Mouse (Mus musculus): Measurements from ENCODE around the gene Ncf1. TPM values are rescaled to one million over a fixed set of nuclear protein-coding genes. Genes with fewer than 3 reads are reported as not detected.

The Ncf1 gene
- polyA plus RNA-seq (2015; fragmentation: Nextera tagmentation; extraction: Ambion mirVana), result 4.2 and 6.0 TPM in 2 replicates

DNA sequence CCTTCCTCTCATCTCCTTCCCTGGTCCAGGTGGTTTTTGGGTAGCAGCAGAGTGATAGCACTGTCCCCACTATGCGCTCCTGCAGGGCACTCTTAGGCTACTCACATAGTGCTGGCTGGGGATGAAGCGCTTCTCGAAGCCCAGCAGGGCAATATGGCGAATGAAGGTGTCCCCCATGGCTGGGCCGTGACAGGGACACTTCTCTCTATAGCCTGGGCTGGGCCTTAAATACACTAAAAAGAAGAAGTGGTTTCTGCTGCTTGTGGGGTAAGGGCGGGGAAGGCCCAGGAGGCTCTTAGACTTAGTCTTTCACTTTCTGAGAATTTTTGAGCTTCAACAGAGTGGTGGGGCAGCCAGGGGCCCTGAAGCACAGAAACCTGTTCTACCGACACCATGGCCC is at the start of gene Ncf1:
Gene Ncf1 (minus strand): TSS at position 235 of the 400 bp plus-strand sequence.
- ATAC-seq, result no peak
- H3K36me3 ChIP-seq, result no peaks in the 10 kb centered on the region
- 0 out of 2 replicates have a peak, but pooled peaks cover 17% of the 10 kb centered on the region for H3K4me1 ChIP-seq (replicated peaks)
- no peaks in the 10 kb centered on the region for H3K9me3 ChIP-seq
- 85% methylated on average over 7 of the region's 7 CpGs for WGBS
- H3K27ac ChIP-seq, result no peak within 1 kb of the TSS
- H3K4me2 ChIP-seq (replicated peaks), result no peak within 1 kb of the TSS
- H3K27me3 ChIP-seq (replicated peaks), result no peaks in the 10 kb centered on the region
- no peak within 1 kb of the TSS for H3K4me3 ChIP-seq (replicated peaks)
- H3K9ac ChIP-seq, result no peak within 1 kb of the TSS

DNA sequence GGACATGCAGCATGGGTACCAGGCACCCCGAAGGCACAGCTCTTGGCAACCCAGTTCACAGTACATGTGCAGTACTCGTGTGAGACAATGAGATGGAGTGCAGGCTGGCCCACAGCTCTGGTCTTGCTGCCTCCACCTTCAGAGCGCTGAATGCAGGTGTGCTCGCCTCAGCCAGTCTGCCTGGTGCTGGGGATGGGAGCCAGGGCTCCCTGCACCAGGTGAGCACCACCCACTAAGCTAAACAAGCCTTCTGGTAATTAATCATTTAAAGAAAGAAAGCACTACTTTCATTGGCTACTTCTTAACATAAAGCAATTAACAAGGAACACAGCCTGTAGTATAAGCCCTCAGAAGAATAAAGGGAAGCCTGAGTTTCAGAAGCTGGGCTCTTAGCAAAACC is 47.7 kb upstream of the Ncf1 start:
- WGBS, result 88% methylated on average over 4 of the region's 4 CpGs
- Histone ChIP-seq H3K27ac (no peak overlapping the region), H3K4me2 (replicated peaks) (no peak overlapping the region), H3K4me1 (replicated peaks) (no peaks in the 10 kb centered on the region), H3K9me3 (no peaks in the 10 kb centered on the region), H3K9ac (no peak overlapping the region), H3K36me3 (peaks cover 57% of the 10 kb centered on the region), H3K4me3 (replicated peaks) (no peak overlapping the region), H3K27me3 (replicated peaks) (no peaks in the 10 kb centered on the region)
- ATAC-seq, result no peak

DNA sequence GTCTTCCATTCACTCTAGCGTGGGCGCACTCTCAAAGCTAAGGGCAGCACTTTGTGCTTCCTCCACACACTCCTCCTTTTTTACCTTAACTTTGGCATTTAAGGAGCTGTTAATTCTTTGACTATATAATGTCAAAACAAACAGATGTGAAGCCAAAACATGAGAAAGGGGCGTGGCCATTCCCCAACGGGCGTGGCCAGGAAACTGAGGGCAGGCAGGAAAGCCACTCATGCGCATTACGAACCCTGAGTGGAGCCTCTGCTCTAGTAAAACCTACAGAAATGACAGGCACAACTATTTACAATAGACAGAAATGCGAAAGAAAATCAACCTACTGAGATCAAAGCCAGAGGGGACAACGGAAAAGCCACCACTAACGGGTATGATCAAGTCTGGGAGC is 46.1 kb upstream of the Ncf1 start:
- Histone ChIP-seq H3K27me3 (replicated peaks) (no peaks in the 10 kb centered on the region), H3K4me2 (replicated peaks) (no peak overlapping the region), H3K27ac (no peak overlapping the region), H3K4me3 (replicated peaks) (no peak overlapping the region), H3K9me3 (no peaks in the 10 kb centered on the region), H3K9ac (no peak overlapping the region), H3K36me3 (peaks cover 58% of the 10 kb centered on the region), H3K4me1 (replicated peaks) (no peaks in the 10 kb centered on the region)
- WGBS, result 90% methylated on average over 10 of the region's 10 CpGs
- ATAC-seq, result no peak

- H3K27ac ChIP-seq, result no peak overlapping the region
- no peaks in the 10 kb centered on the region for H3K4me1 ChIP-seq (replicated peaks)
- no peaks in the 10 kb centered on the region for H3K9me3 ChIP-seq
- no peak for ATAC-seq
- 76% methylated on average over 11 of the region's 11 CpGs for WGBS
- H3K4me3 ChIP-seq (replicated peaks), result no peak overlapping the region
- no peak overlapping the region for H3K4me2 ChIP-seq (replicated peaks)
- H3K27me3 ChIP-seq (replicated peaks), result no peaks in the 10 kb centered on the region
- no peak overlapping the region for H3K9ac ChIP-seq
- H3K36me3 ChIP-seq, result peaks cover 60% of the 10 kb centered on the region
Observed at GRCm38 (mm10) chr5:134275021-134275420, 45.6 kb upstream of the Ncf1 start.

GRCm38 (mm10) chr5:134273761-134274160 is 44.3 kb upstream of the Ncf1 start:
- Histone ChIP-seq H3K27me3 (replicated peaks) (no peaks in the 10 kb centered on the region), H3K4me3 (replicated peaks) (no peak overlapping the region), H3K27ac (no peak overlapping the region), H3K36me3 (peaks cover 51% of the 10 kb centered on the region), H3K4me1 (replicated peaks) (no peaks in the 10 kb centered on the region), H3K9me3 (no peaks in the 10 kb centered on the region), H3K9ac (no peak overlapping the region), H3K4me2 (replicated peaks) (no peak overlapping the region)
- WGBS, result 88% methylated on average over 8 of the region's 8 CpGs
- no peak for ATAC-seq

DNA sequence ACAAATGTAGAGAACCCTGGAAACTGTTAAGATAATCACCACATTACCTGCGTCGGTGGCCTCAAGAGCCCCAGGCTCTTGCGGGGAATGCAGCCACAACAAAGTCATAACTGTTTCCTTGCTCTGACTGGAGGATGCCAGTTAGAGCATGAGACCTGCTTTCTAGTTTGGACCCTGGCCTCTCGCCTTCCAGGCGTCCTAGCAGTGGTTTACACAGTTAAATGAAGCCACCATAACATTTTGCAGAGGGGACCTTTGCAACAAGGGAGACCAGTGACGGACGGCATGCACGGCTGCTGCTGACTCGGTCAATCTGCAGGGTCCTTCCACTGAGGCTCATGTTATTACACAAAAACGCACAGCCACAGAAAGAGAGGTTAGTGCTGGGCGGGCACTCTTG is 43.3 kb upstream of the Ncf1 start:
- H3K4me2 ChIP-seq (replicated peaks), result no peak overlapping the region
- peaks cover 47% of the 10 kb centered on the region for H3K36me3 ChIP-seq
- no peaks in the 10 kb centered on the region for H3K27me3 ChIP-seq (replicated peaks)

DNA sequence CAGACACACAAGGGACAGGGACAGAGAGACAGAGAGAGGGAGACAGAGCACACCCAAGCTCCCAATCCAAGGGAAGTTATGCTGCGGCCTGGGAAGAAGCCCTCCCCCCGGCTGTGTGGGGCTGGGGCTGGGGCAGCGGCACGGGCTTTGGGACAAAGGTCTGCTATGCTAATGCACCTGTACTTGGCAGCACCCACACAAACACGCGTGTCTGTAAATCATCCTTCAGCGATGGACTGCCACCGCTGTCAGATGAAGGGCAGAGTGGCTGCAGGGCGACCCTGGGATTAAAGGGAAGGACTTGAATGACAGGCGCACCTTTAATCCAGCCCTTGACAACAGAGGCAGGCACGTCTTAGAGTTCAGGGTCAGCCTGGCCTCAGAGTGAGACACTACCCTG is 42.0 kb upstream of the Ncf1 start:
- H3K4me3 ChIP-seq (replicated peaks), result no peak overlapping the region
- H3K4me1 ChIP-seq (replicated peaks), result no peaks in the 10 kb centered on the region
- WGBS, result 88% methylated on average over 11 of the region's 11 CpGs
- no peak overlapping the region for H3K4me2 ChIP-seq (replicated peaks)
- H3K9me3 ChIP-seq, result no peaks in the 10 kb centered on the region
- H3K9ac ChIP-seq, result no peak overlapping the region
- H3K27ac ChIP-seq, result no peak overlapping the region
- no peaks in the 10 kb centered on the region for H3K27me3 ChIP-seq (replicated peaks)
- peaks cover 43% of the 10 kb centered on the region for H3K36me3 ChIP-seq
- ATAC-seq, result no peak

More for the DNA sequence above, 43.3 kb upstream of the Ncf1 start:
- H3K27ac ChIP-seq, result no peak overlapping the region
- no peaks in the 10 kb centered on the region for H3K9me3 ChIP-seq
- no peaks in the 10 kb centered on the region for H3K4me1 ChIP-seq (replicated peaks)
- 89% methylated on average over 11 of the region's 11 CpGs for WGBS
- no peak overlapping the region for H3K4me3 ChIP-seq (replicated peaks)
- H3K9ac ChIP-seq, result no peak overlapping the region
- ATAC-seq, result no peak

DNA sequence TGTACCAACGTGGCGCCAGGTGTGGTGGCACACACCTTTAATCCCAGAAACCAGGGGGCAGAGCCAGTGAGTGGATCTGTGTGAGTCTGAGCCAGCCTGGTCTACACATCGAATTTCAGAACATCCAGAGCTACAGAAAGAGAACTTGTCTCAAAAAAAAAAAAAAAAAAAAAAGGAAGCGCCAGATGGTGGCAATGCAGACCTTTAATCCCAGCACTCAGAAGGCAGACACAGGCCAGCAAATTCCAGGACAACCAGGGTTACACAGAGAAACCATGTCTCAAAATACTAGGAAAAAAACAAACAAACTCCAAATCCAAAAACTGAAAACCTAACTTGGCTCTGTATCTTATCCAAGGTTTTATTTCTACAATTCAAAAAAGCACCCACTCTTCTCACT is 41.1 kb upstream of the Ncf1 start:
- Histone ChIP-seq H3K4me1 (replicated peaks) (no peaks in the 10 kb centered on the region), H3K27ac (no peak overlapping the region), H3K9ac (no peak overlapping the region), H3K9me3 (no peaks in the 10 kb centered on the region), H3K36me3 (peaks cover 46% of the 10 kb centered on the region), H3K4me3 (replicated peaks) (no peak overlapping the region), H3K27me3 (replicated peaks) (no peaks in the 10 kb centered on the region), H3K4me2 (replicated peaks) (no peak overlapping the region)
- WGBS, result 88% methylated on average over 4 of the region's 4 CpGs
- ATAC-seq, result no peak

DNA sequence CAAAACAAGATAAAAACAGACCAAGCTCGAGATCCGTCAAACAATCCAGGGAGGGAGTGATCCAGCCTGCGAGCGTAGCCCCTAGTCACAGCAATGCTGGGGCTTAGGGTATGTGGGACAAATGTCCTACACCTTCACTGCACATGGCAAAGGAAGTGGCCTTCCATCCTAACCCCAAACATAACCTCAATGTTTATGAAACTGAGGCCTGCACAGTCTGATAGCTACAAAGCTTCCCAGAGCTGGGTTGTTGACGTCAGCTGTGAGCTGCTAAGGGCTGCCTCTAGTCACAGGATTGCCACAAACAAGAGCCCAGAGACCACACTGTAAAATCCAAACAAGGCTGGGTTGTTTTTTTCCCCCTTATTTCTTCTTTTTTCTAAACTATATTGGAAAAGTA is 40.3 kb upstream of the Ncf1 start:
- H3K4me3 ChIP-seq (replicated peaks), result no peak overlapping the region
- ATAC-seq, result no peak
- peaks cover 52% of the 10 kb centered on the region for H3K36me3 ChIP-seq
- no peaks in the 10 kb centered on the region for H3K4me1 ChIP-seq (replicated peaks)
- H3K27me3 ChIP-seq (replicated peaks), result no peaks in the 10 kb centered on the region
- H3K4me2 ChIP-seq (replicated peaks), result no peak overlapping the region
- H3K9me3 ChIP-seq, result no peaks in the 10 kb centered on the region
- H3K9ac ChIP-seq, result no peak overlapping the region
- 78% methylated on average over 5 of the region's 5 CpGs for WGBS
- H3K27ac ChIP-seq, result no peak overlapping the region

DNA sequence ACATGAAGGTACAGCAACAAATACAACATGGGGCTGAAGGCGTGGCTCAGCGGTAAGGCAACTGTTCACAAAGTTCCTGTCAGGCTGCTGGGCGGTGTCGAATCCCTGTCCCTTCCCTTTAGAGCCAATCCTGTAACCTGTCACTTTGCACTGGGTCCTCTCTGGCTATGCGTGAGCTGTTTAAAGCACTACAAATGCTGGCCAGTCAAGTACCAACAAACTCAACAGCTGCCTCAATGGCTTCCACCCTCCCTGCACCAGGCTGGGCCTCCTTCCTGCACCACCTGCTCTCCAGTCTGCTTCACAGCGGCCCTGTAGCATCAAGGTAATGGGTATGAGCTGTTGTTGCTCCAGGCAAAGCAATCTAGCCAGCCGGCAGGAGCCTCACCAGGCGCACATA is 39.3 kb upstream of the Ncf1 start:
- no peak overlapping the region for H3K4me2 ChIP-seq (replicated peaks)
- H3K4me1 ChIP-seq (replicated peaks), result no peaks in the 10 kb centered on the region
- WGBS, result 96% methylated on average over 8 of the region's 8 CpGs
- H3K9me3 ChIP-seq, result no peaks in the 10 kb centered on the region
- H3K9ac ChIP-seq, result no peak overlapping the region
- ATAC-seq, result no peak
- H3K36me3 ChIP-seq, result peaks cover 54% of the 10 kb centered on the region
- H3K4me3 ChIP-seq (replicated peaks), result no peak overlapping the region
- H3K27ac ChIP-seq, result no peak overlapping the region
- H3K27me3 ChIP-seq (replicated peaks), result no peaks in the 10 kb centered on the region

GRCm38 (mm10) chr5:134266404-134266803 is 37.0 kb upstream of the Ncf1 start:
- H3K4me2 ChIP-seq (replicated peaks), result no peak overlapping the region
- ATAC-seq, result 0 out of 2 replicates have a peak, but pooled peaks have one; percentile 36
- H3K4me3 ChIP-seq (replicated peaks), result no peak overlapping the region
- peaks cover 52% of the 10 kb centered on the region for H3K36me3 ChIP-seq
- WGBS, result 82% methylated on average over 18 of the region's 18 CpGs
- no peaks in the 10 kb centered on the region for H3K27me3 ChIP-seq (replicated peaks)
- H3K27ac ChIP-seq, result no peak overlapping the region
- no peaks in the 10 kb centered on the region for H3K4me1 ChIP-seq (replicated peaks)
- H3K9ac ChIP-seq, result no peak overlapping the region
- H3K9me3 ChIP-seq, result no peaks in the 10 kb centered on the region

GRCm38 (mm10) chr5:134265890-134266289 is 36.5 kb upstream of the Ncf1 start:
- Histone ChIP-seq H3K36me3 (peaks cover 55% of the 10 kb centered on the region), H3K4me3 (replicated peaks) (no peak overlapping the region), H3K9me3 (no peaks in the 10 kb centered on the region), H3K4me2 (replicated peaks) (no peak overlapping the region), H3K9ac (no peak overlapping the region), H3K4me1 (replicated peaks) (no peaks in the 10 kb centered on the region), H3K27me3 (replicated peaks) (no peaks in the 10 kb centered on the region), H3K27ac (no peak overlapping the region)
- ATAC-seq, result no peak
- 86% methylated on average over 2 of the region's 2 CpGs for WGBS

DNA sequence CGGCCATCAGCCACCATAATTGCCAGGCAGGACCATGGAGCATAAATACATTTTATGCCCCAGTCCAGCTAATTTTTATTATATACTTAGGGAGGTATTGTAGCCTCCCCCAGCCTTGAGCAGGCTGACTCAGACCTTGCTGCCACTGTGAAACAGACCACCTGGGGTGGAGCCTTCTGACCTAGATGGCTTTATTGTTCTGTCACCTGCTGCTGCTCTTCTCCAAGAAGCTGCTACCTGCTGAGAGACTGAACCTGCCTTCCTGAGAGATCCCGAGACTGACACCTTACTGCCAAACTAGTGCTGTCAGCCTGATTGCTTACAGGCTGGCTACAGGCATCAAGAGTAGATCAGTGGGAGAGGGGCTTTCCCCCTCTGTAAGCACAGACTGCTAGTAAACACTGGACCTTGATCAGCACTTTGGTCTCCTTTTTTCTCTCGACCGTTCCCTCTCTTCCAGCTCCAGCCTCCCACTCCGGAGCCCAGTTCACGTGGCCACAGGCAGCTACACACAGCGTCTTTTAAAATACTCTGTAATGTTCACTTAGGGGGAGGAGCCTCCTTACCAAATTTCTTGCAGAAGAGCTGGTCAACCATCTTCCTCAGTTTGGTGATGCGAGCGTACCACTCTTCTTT is 30.7 kb upstream of the Ncf1 start:
- Histone ChIP-seq H3K4me3 (replicated peaks) (no peak overlapping the region), H3K9me3 (no peaks in the 10 kb centered on the region), H3K36me3 (peaks cover 69% of the 10 kb centered on the region), H3K9ac (no peak overlapping the region), H3K4me2 (replicated peaks) (no peak overlapping the region), H3K27ac (no peak overlapping the region), H3K4me1 (replicated peaks) (no peaks in the 10 kb centered on the region), H3K27me3 (replicated peaks) (no peaks in the 10 kb centered on the region)
- WGBS, result 94% methylated on average over 9 of the region's 9 CpGs
- ATAC-seq, result no peak
